Mouse (Mus musculus): ENCODE results near the gene Gpr153. TPM values are rescaled to one million over a fixed set of nuclear protein-coding genes. Genes with fewer than 3 reads are reported as not detected.

Gene Gpr153
- polyA plus RNA-seq, 1 experiment from 2014 or later = 19.3 TPM

DNA sequence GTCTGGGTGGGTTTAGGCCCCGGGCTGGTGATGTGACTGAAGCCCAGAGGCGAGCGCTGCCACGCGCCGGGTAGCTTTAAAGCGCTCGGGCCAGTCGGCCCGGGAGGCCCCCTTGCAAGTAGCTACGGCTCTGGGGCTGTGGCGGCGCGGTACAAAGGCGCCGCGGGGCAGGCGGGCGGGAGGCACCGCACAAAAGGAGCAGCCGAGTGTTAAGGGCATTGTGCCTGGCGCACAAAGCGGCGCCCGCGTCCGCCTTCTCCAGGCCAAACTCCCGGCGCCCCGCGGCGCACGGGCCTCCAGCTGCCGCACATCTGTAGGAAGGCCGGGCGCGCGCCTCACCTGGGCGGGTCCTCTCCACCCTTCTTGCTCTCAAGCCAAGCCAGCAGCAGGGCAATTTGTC, 16.4 kb downstream of the Gpr153 start:
- Histone ChIP-seq H3K9ac (replicated peaks; ENCODE audit: low read depth, low read length) (peak overlapping the region; percentile 37), H3K27me3 (ENCODE audit: control insufficient read depth, insufficient read depth, low read length) (peaks cover 47% of the 10 kb centered on the region), H3K36me3 (ENCODE audit: control insufficient read depth, insufficient read depth, low read length) (no peaks in the 10 kb centered on the region), H3K4me1 (ENCODE audit: control insufficient read depth, insufficient read depth, low read length) (peaks cover 30% of the 10 kb centered on the region), H3K9me3 (ENCODE audit: control insufficient read depth, low read length) (no peaks in the 10 kb centered on the region), H3K4me2 (ENCODE audit: low read depth, low read length) (peak overlapping the region; percentile 49), H3K4me3 (ENCODE audit: low read depth, low read length) (peak overlapping the region; percentile 20), H3K27ac (ENCODE audit: low read depth, low read length) (no peak overlapping the region)
- WGBS = under 1% methylated on average over 34 of the region's 39 CpGs
- no peak for ATAC-seq (ENCODE audit: low read depth)

DNA sequence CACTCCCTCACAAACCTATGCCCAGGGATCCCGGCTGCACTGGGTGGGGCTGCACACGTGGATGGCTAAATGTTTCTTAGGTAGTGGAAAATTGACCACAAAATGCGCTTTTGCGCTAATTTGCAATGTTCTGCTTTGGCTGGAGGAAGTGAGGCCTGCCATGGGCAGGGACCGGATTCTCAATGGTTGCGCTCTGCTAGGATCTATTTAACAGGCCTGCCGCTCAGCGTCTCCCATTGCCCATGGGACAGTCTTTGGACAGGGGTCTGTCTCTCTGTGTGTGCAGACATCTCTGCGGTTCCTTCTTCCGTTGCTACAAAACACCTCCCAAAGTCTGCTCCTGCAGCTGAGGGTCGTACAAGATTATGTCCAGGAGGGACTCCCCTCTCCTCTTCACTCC, 17.0 kb downstream of the Gpr153 start:
- 7% methylated on average over 11 of the region's 11 CpGs for WGBS
- peaks cover 27% of the 10 kb centered on the region for H3K4me1 ChIP-seq (ENCODE audit: control insufficient read depth, insufficient read depth, low read length)

DNA sequence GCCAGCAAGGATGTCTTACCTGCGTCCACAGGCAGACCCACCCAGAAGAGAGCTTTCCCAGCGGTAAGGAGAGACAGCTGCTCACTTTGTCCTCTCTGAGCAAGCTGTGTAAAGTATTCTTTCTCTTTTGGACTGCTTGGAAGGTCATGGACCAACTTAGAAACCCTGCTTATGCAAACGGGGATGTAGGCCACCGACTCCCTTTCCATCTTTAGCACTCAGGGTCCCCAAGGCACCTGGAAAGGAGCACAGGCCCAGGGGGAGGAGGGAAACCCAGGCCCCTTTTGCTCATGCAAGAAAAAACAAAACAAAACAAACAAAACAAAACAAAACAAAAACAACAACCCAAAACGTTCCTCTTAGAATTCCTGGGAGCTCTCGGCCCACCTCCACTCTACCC, 17.5 kb downstream of the Gpr153 start, which contains the start of gene Hes3:
Hes3 (minus strand) TSS at position 101 of the 400 bp plus-strand sequence.
- Histone ChIP-seq H3K4me3 (ENCODE audit: low read depth, low read length) (peak within 1 kb of the TSS; percentile 20), H3K4me2 (ENCODE audit: low read depth, low read length) (peak within 1 kb of the TSS; percentile 49), H3K27me3 (ENCODE audit: control insufficient read depth, insufficient read depth, low read length) (peaks cover 45% of the 10 kb centered on the region), H3K9ac (replicated peaks; ENCODE audit: low read depth, low read length) (peak within 1 kb of the TSS; percentile 37), H3K9me3 (ENCODE audit: control insufficient read depth, low read length) (no peaks in the 10 kb centered on the region), H3K4me1 (ENCODE audit: control insufficient read depth, insufficient read depth, low read length) (peaks cover 22% of the 10 kb centered on the region), H3K27ac (ENCODE audit: low read depth, low read length) (no peak within 1 kb of the TSS), H3K36me3 (ENCODE audit: control insufficient read depth, insufficient read depth, low read length) (no peaks in the 10 kb centered on the region)
- WGBS = 12% methylated on average over 6 of the region's 6 CpGs
- no peak for ATAC-seq (ENCODE audit: low read depth)

More for the DNA sequence above, 17.0 kb downstream of the Gpr153 start:
- H3K9me3 ChIP-seq (ENCODE audit: control insufficient read depth, low read length) = no peaks in the 10 kb centered on the region
- H3K9ac ChIP-seq (replicated peaks; ENCODE audit: low read depth, low read length) = peak overlapping the region; percentile 37; the same call in 1 of the 2 replicates
- H3K4me3 ChIP-seq (ENCODE audit: low read depth, low read length) = no peak overlapping the region
- no peaks in the 10 kb centered on the region for H3K36me3 ChIP-seq (ENCODE audit: control insufficient read depth, insufficient read depth, low read length)
- peaks cover 46% of the 10 kb centered on the region for H3K27me3 ChIP-seq (ENCODE audit: control insufficient read depth, insufficient read depth, low read length)
- peak overlapping the region; percentile 49 for H3K4me2 ChIP-seq (ENCODE audit: low read depth, low read length)
- H3K27ac ChIP-seq (ENCODE audit: low read depth, low read length) = no peak overlapping the region
- ATAC-seq (ENCODE audit: low read depth) = no peak

DNA sequence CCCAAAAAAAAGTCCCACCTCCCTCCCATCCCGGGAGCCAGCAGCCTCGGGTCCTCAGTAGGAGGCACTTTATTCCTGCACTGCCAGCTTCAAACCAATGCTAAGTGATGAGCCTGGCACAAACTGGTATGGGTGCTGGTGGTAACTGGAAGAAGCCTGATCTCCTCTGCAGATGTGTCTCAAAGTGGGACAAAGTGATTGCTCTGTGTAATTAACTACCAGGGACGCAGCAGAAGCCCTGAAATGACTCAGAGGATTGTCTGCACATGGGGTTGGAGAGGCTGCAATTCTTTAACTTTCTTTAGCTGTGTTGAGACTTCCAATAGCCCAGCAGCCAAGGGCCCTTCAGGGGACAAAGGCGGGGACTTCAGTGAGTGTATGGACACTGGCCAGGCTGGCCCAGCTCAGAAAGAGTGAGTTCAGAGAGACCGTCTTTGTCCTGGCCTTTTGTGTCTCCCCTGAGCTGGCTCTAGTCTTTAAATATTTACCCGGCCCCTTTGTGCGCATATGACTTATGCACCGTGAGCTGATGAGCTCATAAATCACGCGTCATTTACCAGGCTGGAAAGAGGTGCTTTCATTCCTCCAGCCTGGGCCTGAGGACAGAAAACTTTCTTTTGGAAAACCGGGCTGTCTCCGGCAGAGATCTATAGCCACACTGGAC, 18.2 kb downstream of the Gpr153 start:
- H3K27ac ChIP-seq (ENCODE audit: low read depth, low read length) = 0 out of 2 replicates have a peak overlapping the region, but pooled peaks have one; percentile 7
- H3K36me3 ChIP-seq (ENCODE audit: control insufficient read depth, insufficient read depth, low read length) = no peaks in the 10 kb centered on the region
- H3K4me3 ChIP-seq (ENCODE audit: low read depth, low read length) = no peak overlapping the region
- peaks cover 40% of the 10 kb centered on the region for H3K27me3 ChIP-seq (ENCODE audit: control insufficient read depth, insufficient read depth, low read length)
- no peak overlapping the region for H3K9ac ChIP-seq (replicated peaks; ENCODE audit: low read depth, low read length)
- ATAC-seq (ENCODE audit: low read depth) = 0 out of 2 replicates have a peak, but pooled peaks have one; percentile 10
- WGBS = 4% methylated on average over 12 of the region's 12 CpGs
- peaks cover 15% of the 10 kb centered on the region for H3K4me1 ChIP-seq (ENCODE audit: control insufficient read depth, insufficient read depth, low read length)
- H3K9me3 ChIP-seq (ENCODE audit: control insufficient read depth, low read length) = no peaks in the 10 kb centered on the region
- no peak overlapping the region for H3K4me2 ChIP-seq (ENCODE audit: low read depth, low read length)

DNA sequence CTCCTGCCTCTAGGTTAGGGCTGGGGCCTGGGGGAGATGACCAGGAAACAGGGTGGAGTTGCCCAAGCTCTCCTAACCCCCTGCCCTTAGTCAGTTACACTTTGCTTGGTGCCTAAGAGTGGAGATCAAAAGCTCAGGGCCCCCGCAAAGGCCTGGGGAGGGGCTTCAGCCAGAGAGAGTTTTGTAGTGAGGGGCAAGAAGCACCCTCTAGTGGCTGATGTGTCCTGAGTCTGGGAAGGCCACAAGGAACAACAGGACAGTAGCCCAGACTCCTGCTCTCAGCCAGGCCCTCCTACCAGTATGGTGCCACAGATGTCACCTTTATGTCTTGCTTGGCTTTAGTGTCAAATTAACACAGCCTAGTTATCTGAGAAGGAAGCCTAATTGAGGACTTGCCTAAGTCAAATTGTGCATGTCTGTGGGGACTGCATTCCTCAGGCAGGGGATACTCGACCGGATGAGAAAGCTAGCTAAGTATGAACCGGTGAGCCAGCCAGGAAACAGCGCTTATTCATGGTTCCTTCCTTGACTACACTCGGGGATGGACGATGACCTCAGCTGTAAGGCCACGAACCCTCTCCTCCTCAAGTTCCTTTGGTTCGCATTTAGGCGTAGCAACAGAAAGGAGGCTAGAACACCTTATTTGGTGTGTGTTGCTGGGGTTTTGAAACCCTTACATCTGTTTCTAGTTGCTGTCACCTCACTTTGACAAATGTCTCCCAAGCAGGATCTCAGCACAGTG, 20.3 kb downstream of the Gpr153 start:
- no peak overlapping the region for H3K4me2 ChIP-seq (ENCODE audit: low read depth, low read length)
- H3K9me3 ChIP-seq (ENCODE audit: control insufficient read depth, low read length) = no peaks in the 10 kb centered on the region
- no peak overlapping the region for H3K4me3 ChIP-seq (ENCODE audit: low read depth, low read length)
- no peak for ATAC-seq (ENCODE audit: low read depth)
- peaks cover 25% of the 10 kb centered on the region for H3K4me1 ChIP-seq (ENCODE audit: control insufficient read depth, insufficient read depth, low read length)
- H3K36me3 ChIP-seq (ENCODE audit: control insufficient read depth, insufficient read depth, low read length) = no peaks in the 10 kb centered on the region
- H3K27me3 ChIP-seq (ENCODE audit: control insufficient read depth, insufficient read depth, low read length) = peaks cover 29% of the 10 kb centered on the region
- WGBS = 49% methylated on average over 10 of the region's 10 CpGs
- no peak overlapping the region for H3K9ac ChIP-seq (replicated peaks; ENCODE audit: low read depth, low read length)
- H3K27ac ChIP-seq (ENCODE audit: low read depth, low read length) = no peak overlapping the region

DNA sequence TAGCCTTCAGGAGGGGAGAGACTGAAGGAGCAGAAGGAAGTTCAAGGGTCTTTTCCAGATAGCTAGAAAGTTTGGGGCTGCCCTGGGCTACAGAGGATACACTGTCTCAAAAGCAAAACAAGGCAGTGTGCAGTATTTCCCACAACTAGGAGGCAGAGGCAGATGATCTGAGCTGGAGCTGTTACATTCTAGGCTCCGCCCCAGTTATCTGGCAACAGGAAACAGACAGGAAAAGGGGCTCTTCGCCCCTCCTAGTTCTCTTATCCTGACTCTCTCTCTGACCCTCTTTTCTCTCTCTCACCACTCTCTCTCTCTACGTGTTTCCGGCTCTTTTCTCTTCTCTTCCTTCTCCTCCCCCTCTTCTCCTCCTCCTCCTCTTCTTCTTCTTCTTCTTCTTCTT, 21.9 kb downstream of the Gpr153 start:
- 50% methylated on average over 4 of the region's 4 CpGs for WGBS
- peaks cover 21% of the 10 kb centered on the region for H3K27me3 ChIP-seq (ENCODE audit: control insufficient read depth, insufficient read depth, low read length)

DNA sequence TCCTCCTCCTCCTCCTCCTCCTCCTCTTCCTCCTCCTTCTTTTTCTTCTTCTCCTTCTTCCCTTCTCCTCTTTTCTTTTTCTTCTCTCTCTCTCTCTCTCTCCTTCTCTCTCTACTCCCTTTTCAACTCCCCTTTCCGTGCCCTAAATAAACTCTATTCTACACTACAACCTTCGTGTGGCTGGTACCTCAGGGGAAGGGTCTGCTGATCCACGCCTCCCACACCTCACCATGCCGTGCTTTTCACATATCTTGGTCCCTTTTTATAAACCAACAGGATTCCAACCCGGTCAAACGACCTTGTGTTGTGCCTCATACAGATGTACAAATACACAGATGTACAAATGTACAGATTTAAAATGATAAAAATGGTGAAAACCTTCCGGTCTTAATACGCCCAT, 22.3 kb downstream of the Gpr153 start:
- Histone ChIP-seq H3K9me3 (ENCODE audit: control insufficient read depth, low read length) (no peaks in the 10 kb centered on the region), H3K4me1 (ENCODE audit: control insufficient read depth, insufficient read depth, low read length) (peaks cover 11% of the 10 kb centered on the region), H3K9ac (replicated peaks; ENCODE audit: low read depth, low read length) (no peak overlapping the region), H3K4me2 (ENCODE audit: low read depth, low read length) (peak overlapping the region; percentile 67), H3K27ac (ENCODE audit: low read depth, low read length) (no peak overlapping the region), H3K4me3 (ENCODE audit: low read depth, low read length) (peak overlapping the region; percentile 80), H3K36me3 (ENCODE audit: control insufficient read depth, insufficient read depth, low read length) (peaks cover 5% of the 10 kb centered on the region; the same call in 1 of the 2 replicates), H3K27me3 (ENCODE audit: control insufficient read depth, insufficient read depth, low read length) (peaks cover 17% of the 10 kb centered on the region)
- no peak for ATAC-seq (ENCODE audit: low read depth)
- WGBS = 16% methylated on average over 8 of the region's 8 CpGs

More for the DNA sequence above, 21.9 kb downstream of the Gpr153 start:
- ATAC-seq (ENCODE audit: low read depth) = no peak
- Histone ChIP-seq H3K9me3 (ENCODE audit: control insufficient read depth, low read length) (no peaks in the 10 kb centered on the region), H3K4me2 (ENCODE audit: low read depth, low read length) (no peak overlapping the region), H3K36me3 (ENCODE audit: control insufficient read depth, insufficient read depth, low read length) (peaks cover under 1% of the 10 kb centered on the region; the same call in 1 of the 2 replicates), H3K4me1 (ENCODE audit: control insufficient read depth, insufficient read depth, low read length) (peaks cover 12% of the 10 kb centered on the region), H3K27ac (ENCODE audit: low read depth, low read length) (no peak overlapping the region), H3K4me3 (ENCODE audit: low read depth, low read length) (no peak overlapping the region), H3K9ac (replicated peaks; ENCODE audit: low read depth, low read length) (no peak overlapping the region)

DNA sequence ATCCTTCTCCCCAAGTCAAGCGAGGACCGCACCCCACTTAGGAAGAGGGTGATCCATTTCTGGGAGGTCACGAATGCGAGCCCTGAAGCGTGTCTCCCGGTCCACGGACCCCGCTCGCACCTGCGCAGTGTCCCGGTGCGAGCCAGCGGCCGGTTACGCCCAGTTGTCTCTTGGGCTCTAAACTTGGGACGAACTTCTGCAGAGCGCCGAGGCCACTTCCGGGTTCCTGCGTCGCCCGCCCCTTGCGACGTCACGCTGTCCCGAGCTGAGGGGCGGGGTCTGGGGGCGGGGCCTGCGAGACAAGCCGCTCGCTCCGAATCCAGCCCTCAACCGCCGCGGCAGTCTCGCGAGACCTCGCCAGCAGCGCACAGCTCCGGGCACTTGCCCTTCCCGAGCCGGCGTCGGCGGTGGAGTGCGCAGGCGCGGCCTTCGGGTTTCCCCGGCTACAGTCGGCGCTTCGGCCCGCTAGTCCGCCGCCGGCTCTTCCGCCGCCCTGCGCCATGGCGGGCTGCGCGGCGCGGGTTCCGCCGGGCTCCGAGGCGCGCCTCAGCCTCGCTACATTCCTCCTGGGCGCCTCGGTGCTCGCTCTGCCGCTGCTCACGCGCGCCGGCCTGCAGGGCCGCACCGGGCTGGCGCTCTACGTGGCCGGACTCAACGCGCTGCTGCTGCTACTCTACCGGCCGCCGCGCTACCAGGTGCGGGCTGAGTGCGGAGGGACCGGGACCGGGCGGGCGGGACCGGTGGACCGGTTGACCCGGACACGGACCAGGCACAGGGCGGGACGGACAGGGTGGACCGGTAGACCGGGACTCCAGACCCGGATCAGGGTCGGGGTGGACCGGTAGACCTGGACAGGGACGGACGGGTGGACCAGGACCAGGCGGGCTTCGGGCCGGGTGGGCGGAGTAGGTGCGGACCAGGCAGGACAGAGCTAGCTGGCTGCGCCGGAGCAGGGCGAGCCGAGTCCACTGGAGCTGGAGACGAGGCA, 23.1 kb downstream of the Gpr153 start, which contains the start of gene Icmt:
Icmt (plus strand) TSS at position 354 of the 988 bp plus-strand sequence.
- WGBS = under 1% methylated on average over 117 of the region's 119 CpGs
- H3K4me3 ChIP-seq (ENCODE audit: low read depth, low read length) = peak within 1 kb of the TSS; percentile 80
- peak; percentile 94 for ATAC-seq (ENCODE audit: low read depth)
- peaks cover 14% of the 10 kb centered on the region for H3K27me3 ChIP-seq (ENCODE audit: control insufficient read depth, insufficient read depth, low read length)
- H3K27ac ChIP-seq (ENCODE audit: low read depth, low read length) = peak within 1 kb of the TSS; percentile 36; the same call in 1 of the 2 replicates
- peaks cover 11% of the 10 kb centered on the region for H3K4me1 ChIP-seq (ENCODE audit: control insufficient read depth, insufficient read depth, low read length)
- H3K4me2 ChIP-seq (ENCODE audit: low read depth, low read length) = peak within 1 kb of the TSS; percentile 91
- no peaks in the 10 kb centered on the region for H3K9me3 ChIP-seq (ENCODE audit: control insufficient read depth, low read length)
- peaks cover 8% of the 10 kb centered on the region; the same call in 1 of the 2 replicates for H3K36me3 ChIP-seq (ENCODE audit: control insufficient read depth, insufficient read depth, low read length)
- peak within 1 kb of the TSS; percentile 91 for H3K9ac ChIP-seq (replicated peaks; ENCODE audit: low read depth, low read length)

Measured in neural tube, embryonic 14.5 days (tissue).